Mouse (Mus musculus) adrenal gland, adult 8-10 months (tissue): ENCODE measurements around the gene Cog7. TPM values are rescaled to one million over a fixed set of nuclear protein-coding genes. Genes with fewer than 3 reads are reported as not detected.
A peak's percentile ranks its signal among the peaks of the same experiment; 100 is the strongest.

Source experiments
- DNase-seq: peaks from one replicate; pipeline ENCODE4 v3.0.0; 2022
- total RNA-seq, 4 experiments: library from RNA; stranded (reverse); gene quantifications; 2 replicates each; pipeline ENCODE4 v1.2.4; 2022

Gene Cog7
- 10 to 100 TPM; 31.8 to 48.8 (median 40.1) TPM for total RNA-seq

GRCm38 (mm10) chr7:121981307-121981871 lies at the start of gene Cog7:
Cog7 (minus strand) TSS chr7:121981711.
- peak; percentile 87 for DNase-seq

DNA sequence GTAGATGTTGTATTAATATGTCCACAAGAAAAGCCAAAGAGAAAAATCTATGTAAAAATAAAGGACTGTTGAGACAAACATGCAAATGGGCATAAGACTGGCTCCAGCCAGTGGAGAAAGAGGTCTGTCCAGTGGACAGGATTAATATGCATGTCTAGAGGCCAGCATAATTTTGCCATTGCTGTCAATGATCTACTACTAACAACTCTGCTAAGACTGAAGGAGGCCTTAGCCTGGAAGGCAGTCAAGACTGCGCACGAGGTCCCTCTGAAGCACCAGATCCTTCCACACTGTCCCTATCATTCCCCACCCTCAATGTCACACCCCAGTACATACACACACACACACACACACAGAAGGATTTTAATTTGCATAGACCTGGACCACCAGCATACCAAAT lies 40.6 kb upstream of the Cog7 start:
- DNase-seq, result no peak

DNA sequence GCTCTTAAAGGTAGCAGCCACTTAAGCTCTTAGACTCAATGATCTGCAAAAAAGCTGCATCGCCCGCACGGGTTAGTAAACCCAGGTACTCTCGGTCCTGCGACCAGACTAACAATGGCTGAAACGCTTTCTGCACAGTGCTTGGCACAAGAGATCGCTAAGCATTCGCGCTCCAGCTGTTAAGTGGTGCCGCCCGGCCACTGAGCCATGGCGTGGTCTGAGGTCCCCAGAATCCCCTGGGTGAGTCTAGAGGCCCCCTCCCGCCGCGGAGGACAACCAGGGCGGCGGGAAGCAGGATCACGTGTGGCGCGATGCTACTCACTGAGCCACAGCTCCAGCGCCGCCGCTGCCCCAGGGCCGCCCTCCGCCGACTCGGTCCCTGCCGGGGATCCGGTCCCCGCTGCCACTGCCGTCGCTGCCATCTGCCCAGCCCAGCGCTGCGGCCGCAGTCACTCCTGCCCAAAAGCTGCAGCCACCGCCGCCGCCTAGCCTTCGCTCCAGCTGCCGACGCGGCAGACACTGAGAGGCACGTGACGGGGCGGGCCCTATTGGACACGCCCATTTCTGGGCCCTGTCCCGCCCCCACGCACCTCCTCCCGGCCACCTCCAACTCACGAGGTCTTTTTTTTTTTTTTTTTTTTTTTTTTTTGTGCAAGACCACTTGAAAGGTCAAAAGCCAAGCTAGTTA lies 39.3 kb upstream of the Cog7 start, which contains the start of gene Gga2:
Gene Gga2, minus strand, starts transcription at position 556 of the 688 bp plus-strand sequence.
- peak; percentile 81 for DNase-seq

DNA sequence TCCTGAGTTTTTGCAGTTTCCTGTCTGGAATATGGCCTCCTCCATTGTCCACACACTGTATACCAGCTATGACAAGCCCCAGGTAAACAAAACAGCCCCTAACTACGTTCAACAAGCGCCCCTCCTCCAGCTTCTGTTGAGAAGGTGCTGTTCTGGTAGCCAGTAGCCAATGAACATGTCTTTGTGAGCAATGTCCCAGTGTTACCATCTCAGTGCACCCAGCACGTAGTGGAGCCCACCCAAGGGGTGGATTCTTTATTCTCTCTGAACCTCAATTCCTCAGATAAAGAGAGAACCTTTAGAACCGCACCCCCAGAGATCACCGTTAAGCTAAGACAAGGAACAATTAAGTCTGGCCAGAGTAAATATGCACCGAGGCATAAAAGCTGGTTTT lies 38.8 kb upstream of the Cog7 start:
- DNase-seq, result no peak

GRCm38 (mm10) chr7:122018978-122019377 lies 37.5 kb upstream of the Cog7 start:
- DNase-seq, result no peak

DNA sequence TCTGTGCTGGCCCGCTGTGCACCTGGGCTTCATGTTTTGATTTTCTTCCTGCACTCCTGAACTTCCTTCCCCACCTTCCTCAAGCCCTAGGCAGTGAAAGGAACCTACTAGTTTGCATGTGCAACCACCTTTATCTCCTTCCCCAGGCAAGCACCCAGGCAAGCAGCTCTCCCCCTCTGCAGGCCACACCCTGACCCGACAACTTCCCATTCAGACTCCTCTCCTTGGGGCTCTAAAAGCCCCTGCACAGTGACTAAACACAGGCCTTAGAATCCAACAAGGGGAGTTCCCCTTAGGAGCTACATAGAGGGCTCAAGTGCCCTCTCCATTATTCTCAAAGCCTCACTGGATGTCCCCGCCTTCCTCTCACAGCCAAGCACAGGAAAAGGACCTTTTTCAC lies 36.7 kb upstream of the Cog7 start:
- no peak for DNase-seq

- peak; percentile 47 for DNase-seq
Measured at GRCm38 (mm10) chr7:122015734-122016133, 34.2 kb upstream of the Cog7 start.

- peak; percentile 35 for DNase-seq
Measured at GRCm38 (mm10) chr7:122015105-122015504, 33.6 kb upstream of the Cog7 start.

- no peak for DNase-seq
Measured at GRCm38 (mm10) chr7:122012949-122013348, 31.4 kb upstream of the Cog7 start.

DNA sequence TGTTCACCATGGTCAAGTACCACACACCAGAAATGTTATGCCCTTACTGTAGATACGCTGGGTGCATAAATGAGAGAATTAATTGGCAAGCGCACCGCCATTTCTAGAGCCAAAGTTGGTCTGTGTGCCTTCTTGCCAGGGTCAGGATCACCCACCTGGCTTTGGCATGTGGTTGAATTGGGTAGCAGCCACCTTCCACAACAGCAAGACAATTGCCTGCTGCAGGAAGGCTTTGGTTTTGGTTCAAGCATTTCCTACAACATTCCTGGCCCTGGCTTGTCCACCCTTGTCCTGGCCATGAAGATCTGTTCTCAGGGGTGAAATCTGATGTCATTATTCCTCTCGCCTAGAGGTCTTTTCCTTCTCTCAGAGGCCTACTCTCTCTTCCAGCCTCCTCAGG lies 30.9 kb upstream of the Cog7 start:
- no peak for DNase-seq

GRCm38 (mm10) chr7:122000396-122000795 lies 18.9 kb upstream of the Cog7 start:
- no peak for DNase-seq

GRCm38 (mm10) chr7:121995961-121996360 lies 14.4 kb upstream of the Cog7 start:
- no peak for DNase-seq

DNA sequence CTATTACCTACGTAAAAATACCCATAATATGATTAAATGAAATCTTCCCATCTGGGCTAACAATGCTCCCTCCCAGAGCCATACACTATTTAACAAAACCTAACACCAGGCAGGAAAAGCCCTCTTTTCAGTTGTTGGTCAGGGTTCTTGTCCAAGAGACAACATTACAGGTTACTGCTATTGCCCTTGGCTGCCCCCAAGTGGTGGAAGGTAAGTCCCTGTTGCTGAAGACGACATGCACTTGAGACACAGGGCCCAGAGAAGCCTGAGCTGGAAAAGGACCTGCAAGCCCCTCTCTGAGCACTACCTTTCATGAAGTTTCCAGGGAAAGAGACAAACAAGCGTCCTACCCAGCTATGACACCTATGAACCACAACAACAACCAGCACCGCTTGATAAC lies 6.5 kb downstream of the Cog7 start:
- peak; percentile 12 for DNase-seq

DNA sequence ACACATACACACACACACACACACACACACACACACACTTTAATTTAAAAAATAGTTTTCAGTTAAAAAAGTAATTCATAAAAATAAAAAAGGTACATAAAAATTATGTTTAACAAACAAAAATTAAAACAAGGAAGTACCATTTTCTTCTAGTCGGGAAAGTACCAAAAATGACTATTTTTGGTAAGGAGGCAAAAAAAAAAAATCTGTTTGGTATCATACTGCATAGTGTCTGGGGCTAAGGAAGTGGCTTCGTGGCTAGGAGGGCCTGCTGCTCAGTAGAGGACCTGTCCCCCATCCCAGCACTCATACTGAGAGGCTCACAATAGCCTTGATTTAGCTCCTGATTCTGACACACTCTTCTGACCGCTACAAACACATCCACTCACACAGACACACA lies 9.8 kb downstream of the Cog7 start:
- no peak for DNase-seq

DNA sequence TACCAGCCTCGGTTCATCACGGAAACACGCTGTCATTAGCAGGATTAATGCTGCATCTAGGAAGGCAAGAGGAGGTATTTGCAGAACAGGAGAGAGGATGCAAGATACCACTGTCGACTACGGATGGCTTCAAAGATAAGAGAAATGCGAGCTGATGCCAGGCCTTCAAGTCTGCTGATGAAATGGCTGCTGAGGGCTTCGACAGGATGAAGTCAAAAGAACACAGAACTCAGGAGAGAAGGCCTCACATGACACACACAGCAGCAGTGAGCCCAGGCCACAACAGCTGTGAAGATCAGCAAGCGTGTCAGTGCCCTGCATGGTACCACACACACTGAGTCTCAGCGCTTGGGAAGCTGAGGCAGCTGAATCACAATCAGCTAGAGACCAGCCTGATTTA lies 11.3 kb downstream of the Cog7 start:
- no peak for DNase-seq

- DNase-seq, result no peak
Measured at GRCm38 (mm10) chr7:121968816-121969215, 12.7 kb downstream of the Cog7 start.

DNA sequence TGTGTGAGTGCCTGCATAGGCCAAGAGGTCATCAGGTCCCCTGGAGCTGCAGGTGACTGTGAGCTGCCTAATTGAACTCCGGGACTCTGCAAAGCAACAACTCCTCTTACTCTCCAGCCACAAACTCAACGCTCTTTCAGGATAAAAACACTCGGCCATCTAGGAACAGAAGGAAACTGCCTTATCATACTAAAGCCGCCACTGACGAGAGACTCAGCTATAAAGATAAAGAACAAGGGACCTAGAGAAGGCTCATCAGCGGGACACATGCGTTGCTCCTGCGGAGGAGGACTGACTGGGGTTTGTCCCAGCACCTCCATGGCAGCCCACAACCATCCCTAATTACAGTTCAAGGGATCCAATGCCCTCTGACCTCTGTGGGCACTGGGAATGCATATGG lies 13.3 kb downstream of the Cog7 start:
- DNase-seq, result no peak

- no peak for DNase-seq
Measured at GRCm38 (mm10) chr7:121966169-121966568, 15.3 kb downstream of the Cog7 start.

GRCm38 (mm10) chr7:121963883-121964398 lies 17.6 kb downstream of the Cog7 start:
- DNase-seq, result no peak

- DNase-seq, result no peak
Measured at GRCm38 (mm10) chr7:121962571-121962959, 18.9 kb downstream of the Cog7 start.

DNA sequence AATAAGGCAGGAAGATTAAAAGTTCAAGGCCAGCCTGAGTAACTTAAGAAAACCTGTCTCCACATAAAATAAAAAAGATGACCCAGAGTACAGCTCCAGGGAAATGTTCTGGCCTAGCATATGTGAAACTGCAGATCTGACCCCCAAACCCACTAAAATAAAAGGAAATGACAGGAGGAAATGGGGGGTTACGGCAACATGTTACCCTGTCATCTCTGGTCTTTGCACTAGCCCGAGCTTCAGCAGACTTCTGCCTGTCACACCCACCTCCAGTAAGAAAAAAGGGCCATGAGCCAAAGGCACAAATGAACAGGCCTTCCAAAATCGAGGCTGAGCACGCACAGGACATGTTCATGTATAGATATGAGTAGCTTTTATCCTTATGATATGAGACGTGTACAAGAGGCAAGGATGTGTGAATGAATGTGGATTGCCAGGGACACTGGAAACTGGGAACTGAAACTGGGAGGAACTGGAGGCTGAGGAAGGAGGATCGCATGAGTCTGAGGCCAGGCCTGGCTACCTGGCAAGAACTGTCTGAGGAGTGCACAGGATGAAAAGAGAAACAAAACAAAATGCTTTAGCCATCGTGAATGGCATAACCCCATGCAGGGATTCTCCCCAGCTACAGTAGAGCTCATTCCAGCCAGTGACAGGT lies 19.5 kb downstream of the Cog7 start:
- DNase-seq, result no peak

GRCm38 (mm10) chr7:121955802-121956201 lies 25.7 kb downstream of the Cog7 start:
- DNase-seq, result no peak

- DNase-seq, result no peak
Measured at GRCm38 (mm10) chr7:121954891-121955669, 26.4 kb downstream of the Cog7 start.
